Mouse (Mus musculus) embryonic fibroblast, embryonic 13.5 days (primary cell): ENCODE measurements at regions not wholly inside any gene's neighbourhood (a gene's known extent, or its start where the extent isn't known, plus 50 kb on each side); places are given as distances from the start of the nearest gene placed in this dataset.
A peak's percentile ranks its signal among the peaks of the same experiment; 100 is the strongest.

Source experiments
- H3K27ac ChIP-seq: 2 replicates; pipeline ENCODE4 v1.5.1; 2012; ENCODE audit warnings: low read length, control low read depth, inconsistent platforms; ENCODE audit not compliant: insufficient read depth
- H3K4me1 ChIP-seq: 2 replicates; pipeline ENCODE4 v1.6.1; 2011; ENCODE audit warnings: low read length; ENCODE audit not compliant: control insufficient read depth, insufficient read depth
- H3K4me3 ChIP-seq: 2 replicates; pipeline ENCODE4 v1.5.1; 2011; ENCODE audit warnings: mild to moderate bottlenecking, control low read depth, low read length; ENCODE audit not compliant: insufficient read depth
- CTCF ChIP-seq: IDR thresholded peaks from 2 replicates; pipeline ENCODE4 v1.5.1; 2011; ENCODE audit warnings: mild to moderate bottlenecking, control low read depth, low read length, moderate library complexity, borderline replicate concordance; ENCODE audit not compliant: insufficient read depth
- POLR2A ChIP-seq: IDR thresholded peaks from 2 replicates; pipeline ENCODE4 v1.6.1; 2011; ENCODE audit warnings: low read depth, mild to moderate bottlenecking, control low read depth, low read length, moderate library complexity

GRCm38 (mm10) chr9:50188576-50189070, 156.1 kb downstream of the Rpl10-ps3 start:
- Histone ChIP-seq H3K4me1 (no peaks in the 10 kb centered on the region), H3K27ac (no peak overlapping the region), H3K4me3 (no peak overlapping the region)
- TF ChIP-seq POLR2A (no peak), CTCF (no peak)

DNA sequence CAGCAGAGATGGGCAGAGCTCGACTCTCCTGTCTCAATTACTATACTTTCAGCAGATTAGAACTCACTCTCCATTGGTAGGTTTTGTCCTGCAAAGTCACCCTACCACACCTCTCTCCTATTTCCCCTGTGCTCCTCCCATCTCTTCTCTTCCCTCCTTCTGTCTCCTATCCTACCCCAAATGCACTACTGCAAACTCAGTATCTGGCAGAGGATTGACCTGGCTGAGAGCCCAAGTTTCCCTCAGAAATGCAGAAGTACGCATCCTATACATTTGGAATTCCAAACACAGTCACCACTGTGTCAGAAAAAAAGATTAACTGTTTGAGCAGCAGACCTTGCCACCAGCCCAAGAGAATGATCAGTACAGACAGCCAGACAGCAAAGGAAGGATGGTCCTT, 163.4 kb downstream of the Rpl10-ps3 start:
- TF ChIP-seq POLR2A (no peak), CTCF (no peak)
- H3K4me1 ChIP-seq, result no peaks in the 10 kb centered on the region
- no peak overlapping the region for H3K4me3 ChIP-seq
- H3K27ac ChIP-seq, result no peak overlapping the region

DNA sequence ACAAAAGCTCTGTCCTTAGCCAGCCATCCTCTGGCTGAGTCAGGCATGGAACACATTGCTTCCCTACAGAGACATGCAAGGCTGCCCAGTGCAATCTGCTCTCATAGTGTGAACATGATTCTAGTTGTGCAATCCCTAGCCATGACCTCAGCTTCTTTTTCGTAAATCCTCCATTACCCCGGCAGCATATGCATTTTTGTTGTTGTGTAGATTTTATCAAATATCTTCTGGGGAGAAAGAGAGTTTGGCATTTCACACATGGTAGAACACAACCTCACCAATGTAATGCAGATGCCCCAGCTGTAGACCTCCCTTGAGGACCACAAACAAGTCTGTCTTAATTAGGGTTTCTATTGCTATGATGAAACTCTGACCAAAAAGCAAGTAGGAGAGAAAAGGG, 168.6 kb downstream of the Rpl10-ps3 start:
- TF ChIP-seq CTCF, result no peak
- no peak for TF ChIP-seq POLR2A
- Histone ChIP-seq H3K4me1 (peaks cover 3% of the 10 kb centered on the region; the same call in 1 of the 2 replicates), H3K27ac (no peak overlapping the region), H3K4me3 (no peak overlapping the region)

- Histone ChIP-seq H3K4me3 (no peak overlapping the region), H3K27ac (peak overlapping the region; percentile 50), H3K4me1 (peaks cover 5% of the 10 kb centered on the region; the same call in 1 of the 2 replicates)
- no peak for TF ChIP-seq CTCF
- no peak for TF ChIP-seq POLR2A
Measured at GRCm38 (mm10) chr9:50171826-50172464, 172.8 kb downstream of the Rpl10-ps3 start.

DNA sequence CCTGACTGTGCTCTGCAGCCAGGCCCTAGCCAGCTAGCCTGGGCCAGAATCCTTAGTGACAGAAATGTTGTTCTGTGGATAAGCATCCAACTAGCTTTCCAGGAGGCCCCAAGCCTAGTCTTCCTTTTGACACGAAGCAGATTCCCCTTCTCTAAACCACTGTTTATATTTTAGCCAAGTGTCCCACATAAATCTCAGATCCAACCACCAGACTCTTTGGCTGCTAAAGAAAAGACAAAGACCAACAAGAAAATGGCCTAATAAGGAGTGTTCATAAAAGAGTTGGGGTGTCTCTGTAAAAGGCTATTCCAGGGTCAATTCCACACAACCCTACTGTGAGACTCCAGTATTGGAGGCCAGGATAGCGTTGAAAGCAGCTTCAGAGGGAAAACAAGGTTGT, 173.6 kb downstream of the Rpl10-ps3 start:
- H3K4me1 ChIP-seq, result peaks cover 5% of the 10 kb centered on the region; the same call in 1 of the 2 replicates
- TF ChIP-seq POLR2A (no peak), CTCF (no peak)
- peak overlapping the region; percentile 56 for H3K27ac ChIP-seq
- H3K4me3 ChIP-seq, result no peak overlapping the region

- Histone ChIP-seq H3K4me1 (peaks cover 5% of the 10 kb centered on the region; the same call in 1 of the 2 replicates), H3K4me3 (no peak overlapping the region), H3K27ac (peak overlapping the region; percentile 56)
- TF ChIP-seq CTCF, result no peak
- no peak for TF ChIP-seq POLR2A
Measured at GRCm38 (mm10) chr9:50170637-50171036, 174.1 kb downstream of the Rpl10-ps3 start.

GRCm38 (mm10) chr9:50154618-50155017, 190.2 kb downstream of the Rpl10-ps3 start:
- TF ChIP-seq POLR2A (no peak), CTCF (no peak)
- Histone ChIP-seq H3K27ac (no peak overlapping the region), H3K4me3 (no peak overlapping the region), H3K4me1 (no peaks in the 10 kb centered on the region)

DNA sequence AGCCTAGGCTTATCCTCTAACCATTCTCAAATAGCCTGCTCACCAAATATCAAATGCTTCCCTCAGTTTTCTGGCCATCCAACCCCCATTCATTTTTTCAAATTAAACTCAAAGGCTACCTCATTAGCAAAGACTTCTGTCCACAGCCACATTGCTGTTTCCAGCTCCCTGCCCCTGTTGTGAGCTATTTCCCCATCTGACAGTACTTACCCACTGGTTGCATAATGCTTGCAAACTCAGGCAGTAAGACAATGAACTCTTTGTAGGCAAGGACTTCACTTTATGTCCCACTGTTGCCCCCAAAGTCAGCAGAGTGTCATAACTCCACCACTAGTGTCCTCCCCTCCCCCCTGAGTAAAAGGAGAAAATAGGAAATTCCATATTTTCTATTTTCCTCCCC, 194.7 kb downstream of the Rpl10-ps3 start:
- Histone ChIP-seq H3K27ac (no peak overlapping the region), H3K4me3 (no peak overlapping the region), H3K4me1 (no peaks in the 10 kb centered on the region)
- TF ChIP-seq CTCF (no peak), POLR2A (no peak)

- Histone ChIP-seq H3K4me3 (no peak overlapping the region), H3K27ac (no peak overlapping the region), H3K4me1 (no peaks in the 10 kb centered on the region)
- TF ChIP-seq CTCF, result no peak
- TF ChIP-seq POLR2A, result no peak
Measured at GRCm38 (mm10) chr9:50142756-50143155, 202.0 kb downstream of the Rpl10-ps3 start.

GRCm38 (mm10) chr9:50142091-50142490, 202.7 kb downstream of the Rpl10-ps3 start:
- TF ChIP-seq CTCF, result no peak
- TF ChIP-seq POLR2A, result no peak
- Histone ChIP-seq H3K4me3 (no peak overlapping the region), H3K4me1 (no peaks in the 10 kb centered on the region), H3K27ac (no peak overlapping the region)
